Mouse (Mus musculus) embryonic facial prominence, embryonic 12.5 days (tissue): ENCODE measurements around the gene Fsip1. TPM values are rescaled to one million over a fixed set of nuclear protein-coding genes. Genes with fewer than 3 reads are reported as not detected.

Source experiments
- ATAC-seq: fragments of 200-750 bp; cut with Nextera tagmentation; 2 replicates; pipeline ENCODE4 v1.8.0; 2017; ENCODE audit not compliant: insufficient number of reproducible peaks, insufficient read depth, low FRiP score, low TSS enrichment
- H3K27ac ChIP-seq: fragments of 300-500 bp; sonication (generic); 2 replicates; pipeline ENCODE4 v1.5.1; 2016; ENCODE audit warnings: mild to moderate bottlenecking
- H3K27me3 ChIP-seq: fragments of 300-500 bp; sonication (generic); 2 replicates; pipeline ENCODE4 v1.6.1; 2016; ENCODE audit warnings: mild to moderate bottlenecking, moderate library complexity
- H3K36me3 ChIP-seq: fragments of 300-500 bp; sonication (generic); 2 replicates; pipeline ENCODE4 v1.6.1; 2016; ENCODE audit warnings: mild to moderate bottlenecking
- H3K4me1 ChIP-seq: fragments of 300-500 bp; sonication (generic); 2 replicates; pipeline ENCODE4 v1.6.1; 2016
- H3K4me2 ChIP-seq: fragments of 300-500 bp; sonication (generic); replicated peaks from 2 replicates; pipeline ENCODE4 v1.6.1; 2016; ENCODE audit warnings: mild to moderate bottlenecking, moderate library complexity
- H3K4me3 ChIP-seq: fragments of 300-500 bp; sonication (generic); 2 replicates; pipeline ENCODE4 v1.5.1; 2016; ENCODE audit warnings: mild to moderate bottlenecking
- H3K9ac ChIP-seq: fragments of 300-500 bp; sonication (generic); 2 replicates; pipeline ENCODE4 v1.6.1; 2016; ENCODE audit warnings: mild to moderate bottlenecking, moderate library complexity
- H3K9me3 ChIP-seq: fragments of 300-500 bp; sonication (generic); 2 replicates; pipeline ENCODE4 v1.6.1; 2016; ENCODE audit warnings: mild to moderate bottlenecking, moderate library complexity
- WGBS: fragments of 180-500 bp; shearing (Covaris S2); methylation state at CpG from one replicate; pipeline ENCODE4 v1.1.7; 2016; 5-methylcytosine and 5-hydroxymethylcytosine counted together
- polyA plus RNA-seq: library from polyadenylated mRNA; unstranded; fragments of >200 nt; fragmentation: Nextera tagmentation; extraction: Ambion mirVana; gene quantifications from 2 replicates; pipeline ENCODE4 v1.2.1, GENCODE M21; 2016

The Fsip1 gene
- polyA plus RNA-seq, 1 experiment from 2014 or later = 1.9 TPM

DNA sequence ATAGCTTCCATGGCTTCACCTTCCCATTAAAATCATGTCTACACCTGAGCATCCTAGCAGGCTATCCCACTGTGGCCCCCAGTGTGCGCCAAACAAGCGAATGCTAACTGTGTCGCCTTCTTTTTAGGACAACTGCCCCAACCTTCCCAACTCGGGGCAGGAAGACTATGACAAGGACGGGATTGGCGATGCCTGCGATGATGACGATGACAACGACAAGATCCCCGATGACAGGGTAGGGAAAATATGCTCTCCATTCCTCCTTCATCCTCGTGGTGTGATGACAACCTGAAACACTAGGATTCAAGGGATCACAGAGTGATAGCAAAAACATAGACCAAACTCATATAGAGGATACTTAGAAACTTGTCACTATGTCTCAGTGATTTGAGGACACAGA, 136.7 kb downstream of the Fsip1 start:
- H3K27me3 ChIP-seq = no peaks in the 10 kb centered on the region
- no peak overlapping the region for H3K27ac ChIP-seq
- ATAC-seq = no peak
- no peak overlapping the region for H3K4me2 ChIP-seq
- H3K4me3 ChIP-seq = no peak overlapping the region
- no peaks in the 10 kb centered on the region for H3K9me3 ChIP-seq
- WGBS = 95% methylated on average over 11 of the region's 11 CpGs
- peaks cover 87% of the 10 kb centered on the region for H3K36me3 ChIP-seq
- H3K4me1 ChIP-seq = peaks cover 10% of the 10 kb centered on the region; the same call in 1 of the 2 replicates
- no peak overlapping the region for H3K9ac ChIP-seq

DNA sequence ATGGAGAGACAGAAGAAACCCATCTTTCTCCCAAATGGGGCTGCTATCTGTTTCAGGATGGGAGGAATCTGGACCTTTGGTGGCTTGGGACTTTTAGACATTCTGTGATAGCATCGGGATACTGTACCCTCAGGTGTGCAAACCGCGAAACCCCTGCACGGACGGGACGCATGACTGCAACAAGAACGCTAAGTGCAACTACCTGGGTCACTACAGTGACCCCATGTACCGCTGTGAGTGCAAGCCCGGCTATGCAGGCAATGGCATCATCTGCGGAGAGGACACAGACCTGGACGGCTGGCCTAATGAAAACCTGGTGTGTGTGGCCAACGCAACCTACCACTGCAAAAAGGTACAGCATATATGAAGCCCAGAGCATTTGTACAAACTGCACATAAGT, 137.1 kb downstream of the Fsip1 start:
- H3K9ac ChIP-seq = no peak overlapping the region
- WGBS = 91% methylated on average over 12 of the region's 12 CpGs
- peaks cover 87% of the 10 kb centered on the region for H3K36me3 ChIP-seq
- H3K4me1 ChIP-seq = peaks cover 15% of the 10 kb centered on the region
- no peaks in the 10 kb centered on the region for H3K9me3 ChIP-seq
- no peak overlapping the region for H3K4me3 ChIP-seq
- H3K4me2 ChIP-seq = no peak overlapping the region
- no peaks in the 10 kb centered on the region for H3K27me3 ChIP-seq
- no peak overlapping the region for H3K27ac ChIP-seq
- ATAC-seq = no peak

DNA sequence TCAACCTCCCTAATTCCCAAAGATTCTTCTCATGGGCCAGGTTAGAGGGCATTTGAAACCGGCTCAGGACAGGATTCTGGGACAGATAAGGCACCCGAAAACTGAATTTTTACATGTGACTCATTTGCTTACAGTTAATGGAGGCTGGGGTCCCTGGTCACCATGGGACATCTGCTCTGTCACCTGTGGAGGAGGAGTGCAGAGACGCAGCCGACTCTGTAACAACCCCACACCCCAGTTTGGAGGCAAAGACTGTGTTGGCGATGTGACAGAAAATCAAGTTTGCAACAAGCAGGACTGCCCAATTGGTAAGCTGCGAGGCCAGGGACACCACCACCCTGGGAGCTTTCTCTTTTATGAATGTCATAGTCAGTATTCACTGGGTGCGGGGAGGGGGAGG, 138.3 kb downstream of the Fsip1 start:
- WGBS = 78% methylated on average over 7 of the region's 7 CpGs
- peaks cover 25% of the 10 kb centered on the region for H3K4me1 ChIP-seq

DNA sequence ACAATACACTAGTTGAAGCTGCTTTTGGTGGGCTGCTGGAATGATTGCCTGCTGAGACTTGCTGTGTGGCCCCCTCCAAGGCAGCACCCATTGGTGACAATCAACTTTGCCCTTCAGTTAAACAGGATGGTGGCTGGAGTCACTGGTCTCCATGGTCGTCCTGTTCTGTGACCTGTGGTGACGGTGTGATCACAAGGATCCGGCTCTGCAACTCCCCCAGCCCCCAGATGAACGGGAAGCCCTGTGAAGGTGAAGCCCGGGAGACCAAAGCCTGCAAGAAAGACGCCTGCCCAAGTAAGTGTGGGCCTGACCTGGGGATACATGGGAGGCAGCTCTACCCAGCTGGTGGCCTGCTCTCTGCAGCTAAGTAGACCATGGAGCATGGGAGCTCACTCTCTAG, 138.7 kb downstream of the Fsip1 start:
- Histone ChIP-seq H3K27me3 (0 out of 2 replicates have a peak, but pooled peaks cover 1% of the 10 kb centered on the region), H3K9me3 (no peaks in the 10 kb centered on the region), H3K36me3 (peaks cover 73% of the 10 kb centered on the region), H3K4me1 (peaks cover 26% of the 10 kb centered on the region), H3K27ac (no peak overlapping the region), H3K9ac (no peak overlapping the region), H3K4me2 (no peak overlapping the region), H3K4me3 (no peak overlapping the region)
- 68% methylated on average over 6 of the region's 6 CpGs for WGBS
- ATAC-seq = no peak

More for the DNA sequence above, 138.3 kb downstream of the Fsip1 start:
- H3K27ac ChIP-seq = no peak overlapping the region
- ATAC-seq = no peak
- H3K36me3 ChIP-seq = peaks cover 78% of the 10 kb centered on the region
- no peak overlapping the region for H3K4me2 ChIP-seq
- H3K9me3 ChIP-seq = no peaks in the 10 kb centered on the region
- H3K9ac ChIP-seq = no peak overlapping the region
- no peak overlapping the region for H3K4me3 ChIP-seq
- H3K27me3 ChIP-seq = no peaks in the 10 kb centered on the region

DNA sequence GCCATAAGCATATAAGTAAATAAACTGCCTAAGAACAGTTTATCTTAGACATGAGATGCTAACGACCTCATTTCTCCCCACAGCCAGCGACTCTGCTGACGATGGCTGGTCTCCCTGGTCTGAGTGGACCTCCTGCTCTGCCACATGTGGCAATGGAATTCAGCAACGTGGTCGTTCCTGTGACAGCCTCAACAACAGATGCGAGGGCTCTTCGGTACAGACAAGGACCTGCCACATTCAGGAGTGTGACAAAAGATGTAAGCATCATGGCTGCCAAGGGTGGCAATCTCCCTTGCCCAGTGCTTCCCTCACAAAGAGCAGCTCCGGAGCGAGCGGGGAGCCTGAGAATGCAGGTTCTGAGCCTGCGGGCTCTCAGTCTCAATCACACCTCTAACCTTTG, 139.4 kb downstream of the Fsip1 start:
- no peak overlapping the region for H3K27ac ChIP-seq
- no peak overlapping the region for H3K9ac ChIP-seq
- peaks cover 67% of the 10 kb centered on the region for H3K36me3 ChIP-seq
- peaks cover 28% of the 10 kb centered on the region for H3K4me1 ChIP-seq
- no peak overlapping the region for H3K4me3 ChIP-seq
- no peak for ATAC-seq
- H3K4me2 ChIP-seq = no peak overlapping the region; the same call in 1 of the 2 replicates
- H3K9me3 ChIP-seq = no peaks in the 10 kb centered on the region
- WGBS = 63% methylated on average over 11 of the region's 11 CpGs
- 0 out of 2 replicates have a peak, but pooled peaks cover 2% of the 10 kb centered on the region for H3K27me3 ChIP-seq

DNA sequence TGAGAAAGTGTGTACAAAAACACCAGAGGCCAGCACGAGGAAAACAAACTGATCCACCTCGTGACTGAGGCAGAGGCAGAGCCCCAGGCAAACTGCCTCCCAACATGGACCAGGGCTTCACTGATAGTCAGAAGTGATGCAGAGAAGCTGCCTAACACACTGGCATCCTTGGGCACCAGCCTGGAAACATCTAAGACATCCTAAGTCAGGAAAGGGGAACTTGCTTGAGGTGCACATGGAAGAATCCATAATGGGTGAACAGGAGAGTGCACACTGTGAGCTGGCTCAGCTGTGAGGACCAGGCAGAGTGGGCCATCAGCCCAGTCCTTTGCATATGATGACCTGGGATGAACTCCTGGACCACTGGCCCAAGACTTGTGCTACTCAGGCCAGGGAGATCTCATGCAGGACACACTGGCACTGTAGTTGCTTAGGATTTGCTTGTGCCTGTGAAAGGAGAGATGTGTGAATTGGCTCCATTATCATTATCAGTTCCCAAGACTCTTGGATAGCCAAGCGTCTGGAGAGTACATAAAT, 139.9 kb downstream of the Fsip1 start:
- Histone ChIP-seq H3K4me3 (no peak overlapping the region), H3K27me3 (0 out of 2 replicates have a peak, but pooled peaks cover 2% of the 10 kb centered on the region), H3K27ac (no peak overlapping the region), H3K9ac (no peak overlapping the region; the same call in 1 of the 2 replicates), H3K4me2 (no peak overlapping the region), H3K4me1 (peaks cover 28% of the 10 kb centered on the region), H3K9me3 (no peaks in the 10 kb centered on the region), H3K36me3 (peaks cover 64% of the 10 kb centered on the region)
- 69% methylated on average over 3 of the region's 3 CpGs for WGBS
- ATAC-seq = no peak

DNA sequence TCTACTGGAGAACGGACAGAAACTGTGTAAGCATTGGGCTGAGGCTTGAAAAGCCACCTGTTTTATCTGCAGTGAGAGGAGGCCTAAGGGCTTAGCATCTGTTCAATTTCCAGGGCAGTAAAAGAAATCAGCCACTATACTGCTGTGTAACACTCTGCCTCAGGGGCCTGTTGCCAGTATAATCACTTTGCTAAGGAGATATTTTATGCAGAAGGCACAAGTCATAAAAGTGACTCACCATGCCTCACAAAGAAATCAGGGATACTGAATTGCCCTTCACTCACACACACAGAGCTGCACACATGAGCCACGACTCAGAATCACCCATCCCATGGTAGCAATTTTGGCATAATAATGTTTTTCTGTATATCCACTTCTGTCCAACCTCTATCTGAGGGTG, 140.6 kb downstream of the Fsip1 start:
- Histone ChIP-seq H3K27me3 (0 out of 2 replicates have a peak, but pooled peaks cover 2% of the 10 kb centered on the region), H3K9me3 (no peaks in the 10 kb centered on the region), H3K36me3 (peaks cover 57% of the 10 kb centered on the region), H3K9ac (no peak overlapping the region), H3K4me3 (no peak overlapping the region), H3K27ac (no peak overlapping the region), H3K4me2 (no peak overlapping the region), H3K4me1 (peaks cover 28% of the 10 kb centered on the region)
- no peak for ATAC-seq
- WGBS = 71% methylated on average over 2 of the region's 2 CpGs

DNA sequence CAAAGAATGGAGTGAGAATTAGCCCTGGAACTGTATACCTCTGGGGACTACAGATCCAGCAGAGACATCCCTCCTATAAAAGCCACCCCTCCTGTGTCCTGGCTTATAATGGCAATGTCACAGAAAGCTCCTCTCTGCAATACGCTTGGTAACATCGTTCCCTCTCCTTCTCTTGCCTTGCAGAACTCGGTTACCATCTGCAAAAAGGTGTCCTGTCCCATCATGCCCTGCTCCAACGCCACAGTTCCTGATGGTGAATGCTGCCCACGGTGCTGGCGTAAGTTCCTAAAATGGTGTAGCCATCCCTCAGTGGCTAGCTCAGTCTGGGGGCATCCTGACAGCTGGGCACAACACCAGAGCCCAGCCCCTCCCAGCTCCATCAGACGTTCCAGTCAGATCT, 141.1 kb downstream of the Fsip1 start:
- ATAC-seq = no peak
- H3K9ac ChIP-seq = no peak overlapping the region; the same call in 1 of the 2 replicates
- no peaks in the 10 kb centered on the region for H3K9me3 ChIP-seq
- 0 out of 2 replicates have a peak, but pooled peaks cover 2% of the 10 kb centered on the region for H3K27me3 ChIP-seq
- peak overlapping the region; percentile 88; the same call in 1 of the 2 replicates for H3K4me2 ChIP-seq
- peaks cover 28% of the 10 kb centered on the region for H3K4me1 ChIP-seq
- H3K4me3 ChIP-seq = no peak overlapping the region
- H3K27ac ChIP-seq = no peak overlapping the region
- WGBS = 84% methylated on average over 7 of the region's 7 CpGs
- peaks cover 52% of the 10 kb centered on the region for H3K36me3 ChIP-seq

DNA sequence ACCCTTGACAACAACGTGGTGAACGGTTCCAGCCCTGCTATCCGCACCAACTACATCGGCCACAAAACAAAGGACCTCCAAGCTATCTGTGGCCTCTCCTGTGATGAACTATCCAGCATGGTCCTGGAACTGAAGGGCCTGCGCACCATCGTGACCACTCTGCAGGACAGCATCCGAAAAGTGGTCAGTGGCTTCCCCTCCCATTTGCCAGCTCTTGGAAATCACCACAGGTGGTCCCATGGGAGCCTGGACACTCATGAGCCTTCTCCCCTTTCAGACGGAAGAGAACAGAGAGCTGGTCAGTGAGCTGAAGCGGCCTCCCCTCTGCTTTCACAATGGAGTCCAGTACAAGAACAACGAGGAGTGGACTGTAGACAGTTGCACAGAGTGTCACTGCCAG, 142.1 kb downstream of the Fsip1 start:
- Histone ChIP-seq H3K36me3 (peaks cover 43% of the 10 kb centered on the region), H3K27me3 (0 out of 2 replicates have a peak, but pooled peaks cover 2% of the 10 kb centered on the region), H3K9ac (peak overlapping the region; percentile 71; the same call in 1 of the 2 replicates), H3K4me1 (peaks cover 36% of the 10 kb centered on the region), H3K27ac (0 out of 2 replicates have a peak overlapping the region, but pooled peaks have one; percentile 41), H3K4me3 (peak overlapping the region; percentile 59), H3K4me2 (peak overlapping the region; percentile 88), H3K9me3 (no peaks in the 10 kb centered on the region)
- 71% methylated on average over 10 of the region's 10 CpGs for WGBS
- ATAC-seq = no peak

DNA sequence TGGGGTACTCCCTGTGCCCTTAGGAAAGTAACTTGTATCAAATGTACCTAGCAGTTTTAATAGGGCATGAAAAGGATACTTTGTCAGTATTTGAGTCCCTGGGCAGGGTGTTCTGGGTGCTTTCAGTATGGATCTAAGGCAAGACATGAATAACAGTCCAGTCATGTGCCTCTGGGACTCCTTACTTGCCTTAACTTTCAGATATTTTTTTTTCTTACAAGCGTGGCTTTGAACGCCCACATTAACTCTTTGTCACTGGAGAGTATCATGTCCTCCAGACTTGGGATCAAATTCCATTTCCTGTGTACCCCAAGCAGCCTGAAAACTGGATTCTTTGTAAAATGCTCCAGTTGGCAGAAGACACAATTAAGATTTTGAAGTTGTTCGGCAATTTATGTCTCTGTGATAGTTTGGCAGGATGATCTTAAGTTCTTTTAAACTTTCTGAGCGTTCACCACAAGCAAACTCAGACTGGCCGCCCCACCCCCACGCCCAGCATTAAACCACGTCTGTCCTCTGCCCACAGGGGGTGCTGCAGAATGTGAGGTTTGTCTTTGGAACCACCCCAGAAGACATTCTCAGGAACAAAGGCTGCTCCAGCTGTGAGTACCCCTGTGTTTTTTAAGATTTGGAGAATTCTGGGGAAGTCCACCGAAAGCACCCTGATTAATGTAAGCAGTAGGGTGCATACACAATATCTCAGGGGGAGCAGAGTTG, 142.8 kb downstream of the Fsip1 start:
- peak overlapping the region; percentile 71 for H3K9ac ChIP-seq
- H3K27ac ChIP-seq = no peak overlapping the region
- peaks cover 36% of the 10 kb centered on the region for H3K36me3 ChIP-seq
- peaks cover 36% of the 10 kb centered on the region for H3K4me1 ChIP-seq
- H3K27me3 ChIP-seq = 0 out of 2 replicates have a peak, but pooled peaks cover 2% of the 10 kb centered on the region
- no peaks in the 10 kb centered on the region for H3K9me3 ChIP-seq
- no peak for ATAC-seq
- H3K4me3 ChIP-seq = peak overlapping the region; percentile 59
- WGBS = 21% methylated on average over 8 of the region's 8 CpGs
- H3K4me2 ChIP-seq = peak overlapping the region; percentile 88

DNA sequence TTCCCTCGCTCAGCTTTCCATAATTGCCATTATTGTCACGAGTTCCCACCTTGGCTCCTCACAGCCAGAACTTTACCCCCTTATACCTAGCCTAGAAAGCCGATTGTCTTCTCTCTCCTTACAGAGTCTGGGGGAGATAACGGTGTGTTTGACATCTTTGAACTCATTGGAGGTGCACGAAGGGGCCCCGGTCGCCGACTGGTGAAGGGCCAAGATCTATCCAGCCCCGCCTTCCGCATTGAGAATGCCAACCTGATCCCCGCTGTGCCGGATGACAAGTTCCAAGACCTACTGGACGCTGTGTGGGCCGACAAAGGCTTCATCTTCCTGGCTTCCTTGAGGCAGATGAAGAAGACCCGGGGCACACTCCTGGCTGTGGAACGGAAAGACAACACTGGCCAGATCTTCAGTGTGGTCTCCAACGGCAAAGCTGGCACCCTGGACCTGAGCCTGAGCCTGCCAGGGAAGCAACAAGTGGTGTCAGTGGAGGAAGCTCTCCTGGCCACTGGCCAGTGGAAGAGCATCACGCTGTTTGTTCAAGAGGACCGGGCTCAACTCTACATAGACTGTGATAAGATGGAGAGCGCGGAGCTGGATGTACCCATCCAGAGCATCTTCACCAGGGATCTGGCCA, 143.8 kb downstream of the Fsip1 start:
- peak overlapping the region; percentile 59 for H3K4me3 ChIP-seq
- no peaks in the 10 kb centered on the region for H3K9me3 ChIP-seq
- H3K9ac ChIP-seq = peak overlapping the region; percentile 71
- peaks cover 26% of the 10 kb centered on the region for H3K36me3 ChIP-seq
- H3K4me1 ChIP-seq = peaks cover 33% of the 10 kb centered on the region
- peak overlapping the region; percentile 88 for H3K4me2 ChIP-seq
- 0 out of 2 replicates have a peak, but pooled peaks cover 2% of the 10 kb centered on the region for H3K27me3 ChIP-seq
- no peak overlapping the region for H3K27ac ChIP-seq
- 68% methylated on average over 21 of the region's 21 CpGs for WGBS
- ATAC-seq = no peak
